Mouse (Mus musculus): ENCODE measurements around the gene Mvp. TPM values are rescaled to one million over a fixed set of nuclear protein-coding genes. Genes with fewer than 3 reads are reported as not detected.

Mvp gene
- polyA plus RNA-seq, 1 experiment from 2014 or later: 44.6 TPM

- peaks cover 5% of the 10 kb centered on the region for H3K4me1 ChIP-seq (ENCODE audit: insufficient read depth, low read depth, low read length)
- H3K27ac ChIP-seq (ENCODE audit: low read length): peak overlapping the region; percentile 99
- 18% methylated on average over 14 of the region's 14 CpGs for WGBS
- peaks cover 7% of the 10 kb centered on the region for H3K36me3 ChIP-seq (ENCODE audit: insufficient read depth, low read length)
- H3K9me3 ChIP-seq (ENCODE audit: low read length): no peaks in the 10 kb centered on the region
- no peaks in the 10 kb centered on the region for H3K27me3 ChIP-seq (replicated peaks; ENCODE audit: insufficient read depth, low read length)
- peak overlapping the region; percentile 99 for H3K4me3 ChIP-seq (ENCODE audit: low read depth, low read length)
- DNase-seq (ENCODE audit: low spot score) (peak; percentile 35), ATAC-seq (peak; percentile 27; the same call in 1 of the 2 replicates)
- TF ChIP-seq CTCF (IDR thresholded peaks at IDR 0.05): no peak
- peak; percentile 28; the same call in 1 of the 2 replicates for TF ChIP-seq EP300 (IDR thresholded peaks at IDR 0.05)
- H3K9ac ChIP-seq (replicated peaks; ENCODE audit: low read depth): peak overlapping the region; percentile 98
- H3K4me2 ChIP-seq (replicated peaks; ENCODE audit: low read depth, low read length): peak overlapping the region; percentile 83
Measured at GRCm38 (mm10) chr7:126976878-126977459, 37.5 kb downstream of the Mvp start.

GRCm38 (mm10) chr7:126975950-126976866, 38.2 kb downstream of the Mvp start, which contains the start of gene Cdiptos:
TSS of gene Cdiptos (minus strand) at chr7:126976098.
- H3K4me2 ChIP-seq (replicated peaks; ENCODE audit: low read depth, low read length): peak within 1 kb of the TSS; percentile 83
- no peaks in the 10 kb centered on the region for H3K27me3 ChIP-seq (replicated peaks; ENCODE audit: insufficient read depth, low read length)
- TF ChIP-seq CTCF (IDR thresholded peaks at IDR 0.05) (peak; percentile 98), EP300 (IDR thresholded peaks at IDR 0.05) (peak; percentile 66; the same call in 1 of the 2 replicates)
- H3K27ac ChIP-seq (ENCODE audit: low read length): peak within 1 kb of the TSS; percentile 99
- peaks cover 5% of the 10 kb centered on the region for H3K4me1 ChIP-seq (ENCODE audit: insufficient read depth, low read depth, low read length)
- peak; percentile 96 for ATAC-seq
- peak within 1 kb of the TSS; percentile 98 for H3K9ac ChIP-seq (replicated peaks; ENCODE audit: low read depth)
- peak within 1 kb of the TSS; percentile 99 for H3K4me3 ChIP-seq (ENCODE audit: low read depth, low read length)
- no peaks in the 10 kb centered on the region for H3K9me3 ChIP-seq (ENCODE audit: low read length)
- H3K36me3 ChIP-seq (ENCODE audit: insufficient read depth, low read length): peaks cover 7% of the 10 kb centered on the region
- 1% methylated on average over 51 of the region's 55 CpGs for WGBS
- DNase-seq (ENCODE audit: low spot score): peak; percentile 98

GRCm38 (mm10) chr7:126975893-126975949, 38.7 kb downstream of the Mvp start, which contains the start of gene Cdipt:
TSS of gene Cdipt (plus strand) at chr7:126975914.
- Histone ChIP-seq H3K4me1 (ENCODE audit: insufficient read depth, low read depth, low read length) (peaks cover 5% of the 10 kb centered on the region), H3K4me3 (ENCODE audit: low read depth, low read length) (peak within 1 kb of the TSS; percentile 99), H3K27ac (ENCODE audit: low read length) (peak within 1 kb of the TSS; percentile 99), H3K27me3 (replicated peaks; ENCODE audit: insufficient read depth, low read length) (no peaks in the 10 kb centered on the region), H3K4me2 (replicated peaks; ENCODE audit: low read depth, low read length) (peak within 1 kb of the TSS; percentile 83), H3K9ac (replicated peaks; ENCODE audit: low read depth) (peak within 1 kb of the TSS; percentile 98), H3K9me3 (ENCODE audit: low read length) (no peaks in the 10 kb centered on the region), H3K36me3 (ENCODE audit: insufficient read depth, low read length) (peaks cover 7% of the 10 kb centered on the region)
- WGBS: 0% methylated on average over 1 of the region's 1 CpGs
- TF ChIP-seq EP300 (IDR thresholded peaks at IDR 0.05) (no peak), CTCF (IDR thresholded peaks at IDR 0.05) (no peak)
- DNase-seq (ENCODE audit: low spot score) (no peak), ATAC-seq (no peak)

GRCm38 (mm10) chr7:126975493-126975892, 38.9 kb downstream of the Mvp start:
- ATAC-seq: no peak
- WGBS: 13% methylated on average over 8 of the region's 8 CpGs
- peak overlapping the region; percentile 83 for H3K4me2 ChIP-seq (replicated peaks; ENCODE audit: low read depth, low read length)

GRCm38 (mm10) chr7:126967361-126967760, 47.1 kb downstream of the Mvp start:
- TF ChIP-seq CTCF (IDR thresholded peaks at IDR 0.05) (no peak), EP300 (IDR thresholded peaks at IDR 0.05) (no peak)
- H3K9me3 ChIP-seq (ENCODE audit: low read length): no peaks in the 10 kb centered on the region
- 0 out of 2 replicates have a peak, but pooled peaks cover 5% of the 10 kb centered on the region for H3K27me3 ChIP-seq (replicated peaks; ENCODE audit: insufficient read depth, low read length)
- ATAC-seq (no peak), DNase-seq (ENCODE audit: low spot score) (no peak)
- WGBS: 74% methylated on average over 5 of the region's 6 CpGs
- H3K27ac ChIP-seq (ENCODE audit: low read length): no peak overlapping the region
- no peak overlapping the region for H3K9ac ChIP-seq (replicated peaks; ENCODE audit: low read depth)
- H3K36me3 ChIP-seq (ENCODE audit: insufficient read depth, low read length): no peaks in the 10 kb centered on the region
- H3K4me3 ChIP-seq (ENCODE audit: low read depth, low read length): no peak overlapping the region
- no peak overlapping the region for H3K4me2 ChIP-seq (replicated peaks; ENCODE audit: low read depth, low read length)
- H3K4me1 ChIP-seq (ENCODE audit: insufficient read depth, low read depth, low read length): no peaks in the 10 kb centered on the region

More at GRCm38 (mm10) chr7:126975493-126975892, 38.9 kb downstream of the Mvp start:
- no peak for TF ChIP-seq EP300 (IDR thresholded peaks at IDR 0.05)
- Histone ChIP-seq H3K27me3 (replicated peaks; ENCODE audit: insufficient read depth, low read length) (no peaks in the 10 kb centered on the region), H3K9me3 (ENCODE audit: low read length) (no peaks in the 10 kb centered on the region), H3K36me3 (ENCODE audit: insufficient read depth, low read length) (peaks cover 7% of the 10 kb centered on the region), H3K4me1 (ENCODE audit: insufficient read depth, low read depth, low read length) (peaks cover 5% of the 10 kb centered on the region), H3K4me3 (ENCODE audit: low read depth, low read length) (peak overlapping the region; percentile 99; the same call in 1 of the 2 replicates), H3K27ac (ENCODE audit: low read length) (peak overlapping the region; percentile 48; the same call in 1 of the 2 replicates), H3K9ac (replicated peaks; ENCODE audit: low read depth) (no peak overlapping the region)
- peak; percentile 33 for DNase-seq (ENCODE audit: low spot score)

GRCm38 (mm10) chr7:126965568-126965967, 48.9 kb downstream of the Mvp start:
- ATAC-seq (no peak), DNase-seq (ENCODE audit: low spot score) (no peak)
- no peak overlapping the region for H3K27ac ChIP-seq (ENCODE audit: low read length)
- no peak overlapping the region for H3K4me2 ChIP-seq (replicated peaks; ENCODE audit: low read depth, low read length)
- no peak overlapping the region for H3K4me3 ChIP-seq (ENCODE audit: low read depth, low read length)
- 0 out of 2 replicates have a peak, but pooled peaks cover 5% of the 10 kb centered on the region for H3K27me3 ChIP-seq (replicated peaks; ENCODE audit: insufficient read depth, low read length)
- no peak for TF ChIP-seq CTCF (IDR thresholded peaks at IDR 0.05)
- TF ChIP-seq EP300 (IDR thresholded peaks at IDR 0.05): no peak
- H3K9me3 ChIP-seq (ENCODE audit: low read length): no peaks in the 10 kb centered on the region
- H3K9ac ChIP-seq (replicated peaks; ENCODE audit: low read depth): no peak overlapping the region
- H3K36me3 ChIP-seq (ENCODE audit: insufficient read depth, low read length): no peaks in the 10 kb centered on the region
- 34% methylated on average over 3 of the region's 3 CpGs for WGBS
- no peaks in the 10 kb centered on the region for H3K4me1 ChIP-seq (ENCODE audit: insufficient read depth, low read depth, low read length)

Measured in lung, postnatal 0 days (tissue).